Mouse (Mus musculus) CH12.LX (cell line): ENCODE results near the gene Spryd3. TPM values are rescaled to one million over a fixed set of nuclear protein-coding genes. Genes with fewer than 3 reads are reported as not detected.

ENCODE experiments used
- DNase-seq: peaks from one replicate; pipeline ENCODE4 v3.0.0-alpha.2; 2013; ENCODE audit errors: extremely low read depth
- H3K27ac ChIP-seq: 2 replicates; pipeline ENCODE4 v1.5.1; 2012; ENCODE audit warnings: low read depth, mild to moderate bottlenecking, control low read depth, moderate library complexity; ENCODE audit not compliant: insufficient read depth
- H3K27me3 ChIP-seq: replicated peaks from 2 replicates; pipeline ENCODE3; 2012; ENCODE audit warnings: inconsistent platforms
- H3K36me3 ChIP-seq, 2 experiments: replicated peaks in 1 of 2; 2 replicates each; pipeline versions ENCODE3 to v1.6.1; 2012; ENCODE audit warnings: inconsistent platforms in 1 of 2, low read length in 1 of 2, mild to moderate bottlenecking in 1 of 2, mixed read lengths in 1 of 2, moderate library complexity in 1 of 2; ENCODE audit not compliant: control insufficient read depth in 1 of 2, insufficient read depth in 1 of 2
- H3K4me1 ChIP-seq, 2 experiments: 2 replicates each; pipeline ENCODE4 v1.6.1; 2012; ENCODE audit warnings: inconsistent platforms in 1 of 2, moderate library complexity in 1 of 2; ENCODE audit not compliant: insufficient read depth in 2 of 2, control insufficient read depth in 1 of 2
- H3K4me2 ChIP-seq: 2 replicates; pipeline ENCODE4 v1.6.1; 2012; ENCODE audit warnings: low read depth, mild to moderate bottlenecking, control low read depth; ENCODE audit not compliant: poor library complexity, insufficient read depth, severe bottlenecking
- H3K4me3 ChIP-seq, 3 experiments: fragments of 150-350 bp in 1 of 3; sonication (generic) in 1 of 3; replicated peaks in 1 of 3; 2 replicates each; pipeline versions ENCODE3 to v1.5.1; 2011 to 2012; ENCODE audit warnings: low read depth in 2 of 3, low read length in 2 of 3, mild to moderate bottlenecking in 2 of 3, moderate library complexity in 2 of 3, control low read depth in 1 of 3, improper control_type of control experiment in 1 of 3, inconsistent platforms in 1 of 3, mixed read lengths in 1 of 3; ENCODE audit not compliant: poor library complexity in 1 of 3
- H3K79me2 ChIP-seq: replicated peaks from 2 replicates; pipeline ENCODE4 v1.6.1; 2012; ENCODE audit warnings: mild to moderate bottlenecking, moderate library complexity; ENCODE audit not compliant: control insufficient read depth, poor library complexity, insufficient read depth, severe bottlenecking; ENCODE audit errors: extremely low read depth
- H3K9ac ChIP-seq: 2 replicates; pipeline ENCODE4 v1.6.1; 2012; ENCODE audit warnings: low read depth, mild to moderate bottlenecking, control low read depth, moderate library complexity; ENCODE audit not compliant: insufficient read depth
- H3K9me3 ChIP-seq: replicated peaks from 2 replicates; pipeline ENCODE3; 2012; ENCODE audit warnings: low read length, inconsistent platforms, mixed read lengths
- CHD2 ChIP-seq: IDR thresholded peaks from 2 replicates; pipeline ENCODE4 v1.6.1; 2011; ENCODE audit warnings: low read length, improper control_type of control experiment
- E2F4 ChIP-seq: IDR thresholded peaks from 2 replicates; pipeline ENCODE4 v1.6.1; 2011; ENCODE audit warnings: low read depth, low read length, improper control_type of control experiment; ENCODE audit not compliant: insufficient replicate concordance
- ELF1 ChIP-seq: IDR thresholded peaks from 2 replicates; pipeline ENCODE4 v1.6.1; 2014; ENCODE audit warnings: low read depth, mild to moderate bottlenecking, inconsistent platforms, low read length, improper control_type of control experiment
- ETS1 ChIP-seq: conservative IDR thresholded peaks from 2 replicates; pipeline ENCODE4 v1.6.1; 2012; ENCODE audit warnings: low read depth, mild to moderate bottlenecking, inconsistent platforms, low read length, improper control_type of control experiment, moderate library complexity
- HCFC1 ChIP-seq: IDR thresholded peaks from 2 replicates; pipeline ENCODE4 v1.6.1; 2012; ENCODE audit warnings: low read depth, mild to moderate bottlenecking, inconsistent platforms, low read length, improper control_type of control experiment
- MAFK ChIP-seq: IDR thresholded peaks from 2 replicates; pipeline ENCODE4 v1.6.1; 2011; ENCODE audit warnings: low read length, improper control_type of control experiment; ENCODE audit not compliant: insufficient replicate concordance
- MAZ ChIP-seq: IDR thresholded peaks from 2 replicates; pipeline ENCODE4 v1.6.1; 2012; ENCODE audit warnings: low read depth, mild to moderate bottlenecking, inconsistent platforms, low read length, improper control_type of control experiment, moderate library complexity
- MXI1 ChIP-seq: IDR thresholded peaks from 2 replicates; pipeline ENCODE4 v1.6.1; 2011; ENCODE audit warnings: mild to moderate bottlenecking, low read depth, low read length, improper control_type of control experiment
- MYC ChIP-seq: IDR thresholded peaks from 2 replicates; pipeline ENCODE4 v1.6.1; 2011; ENCODE audit warnings: low read depth, mild to moderate bottlenecking, improper control_type of control experiment, low read length
- NRF1 ChIP-seq: IDR thresholded peaks from 2 replicates; pipeline ENCODE4 v1.6.1; 2014; ENCODE audit warnings: low read depth, mild to moderate bottlenecking, inconsistent platforms, low read length, improper control_type of control experiment, moderate library complexity
- POLR2A ChIP-seq: IDR thresholded peaks from 2 replicates; pipeline ENCODE4 v1.6.1; 2011; ENCODE audit warnings: low read depth, mild to moderate bottlenecking, improper control_type of control experiment, low read length
- POLR2AphosphoS2 ChIP-seq: IDR thresholded peaks from 2 replicates; pipeline ENCODE4 v1.6.1; 2011; ENCODE audit warnings: low read depth, low read length, improper control_type of control experiment
- RCOR1 ChIP-seq: conservative IDR thresholded peaks from 2 replicates; pipeline ENCODE4 v1.6.1; 2012; ENCODE audit warnings: low read depth, mild to moderate bottlenecking, inconsistent platforms, low read length, improper control_type of control experiment
- SIN3A ChIP-seq: IDR thresholded peaks from 2 replicates; pipeline ENCODE4 v1.6.1; 2012; ENCODE audit warnings: low read length, improper control_type of control experiment, inconsistent platforms
- TBP ChIP-seq: conservative IDR thresholded peaks from 2 replicates; pipeline ENCODE4 v1.6.1; 2011; ENCODE audit warnings: low read depth, low read length, improper control_type of control experiment
- ZC3H11A ChIP-seq: IDR thresholded peaks from 2 replicates; pipeline ENCODE4 v1.6.1; 2012; ENCODE audit warnings: low read depth, mild to moderate bottlenecking, inconsistent platforms, low read length, improper control_type of control experiment
- ZKSCAN1 ChIP-seq: IDR thresholded peaks from 2 replicates; pipeline ENCODE4 v1.6.1; 2012; ENCODE audit warnings: low read depth, inconsistent platforms, low read length, improper control_type of control experiment, borderline replicate concordance
- ZMIZ1 ChIP-seq: IDR thresholded peaks from 2 replicates; pipeline ENCODE4 v1.6.1; 2012; ENCODE audit warnings: low read depth, mild to moderate bottlenecking, inconsistent platforms, low read length, improper control_type of control experiment
- ZNF384 ChIP-seq: IDR thresholded peaks from 2 replicates; pipeline ENCODE4 v1.6.1; 2012; ENCODE audit warnings: low read depth, low read length, improper control_type of control experiment, inconsistent platforms
- dilution Hi-C: fragments of 300-500 bp; cut with MboI; formaldehyde crosslinking; loops from 2 replicates; pipeline ENCODE4 v1.14.3; 2020; ENCODE audit warnings: low sequenced_read_pairs; ENCODE audit not compliant: extremely low pct_unique_long_range_greater_than_20kb, extremely low pct_ligation_motif_present
- in situ Hi-C: fragments of 300-500 bp; cut with MboI; formaldehyde crosslinking; loops from 3 replicates; pipeline ENCODE4 v1.14.3; 2019; ENCODE audit warnings: low sequenced_read_pairs, low pct_ligation_motif_present, low pct_unique_long_range_greater_than_20kb, mixed read lengths
- polyA plus RNA-seq: library from polyadenylated mRNA; unstranded; fragments of >175 nt; gene quantifications from 2 replicates; pipeline ENCODE4 v1.2.1, GENCODE M21; 2012; ENCODE audit warnings: low read depth; ENCODE audit not compliant: insufficient read length
- total RNA-seq, 2 experiments: library from RNA; depleted of rRNA; stranded (reverse); fragments of 300-350 nt in 1 of 2; fragments of >200 nt in 1 of 2; gene quantifications; 2 replicates each; pipeline ENCODE4 v1.2.3; 2012 to 2014

Spryd3 gene
- total and polyA plus RNA-seq, 3 experiments: 21.5 to 25.7 (median 21.6) TPM

DNA sequence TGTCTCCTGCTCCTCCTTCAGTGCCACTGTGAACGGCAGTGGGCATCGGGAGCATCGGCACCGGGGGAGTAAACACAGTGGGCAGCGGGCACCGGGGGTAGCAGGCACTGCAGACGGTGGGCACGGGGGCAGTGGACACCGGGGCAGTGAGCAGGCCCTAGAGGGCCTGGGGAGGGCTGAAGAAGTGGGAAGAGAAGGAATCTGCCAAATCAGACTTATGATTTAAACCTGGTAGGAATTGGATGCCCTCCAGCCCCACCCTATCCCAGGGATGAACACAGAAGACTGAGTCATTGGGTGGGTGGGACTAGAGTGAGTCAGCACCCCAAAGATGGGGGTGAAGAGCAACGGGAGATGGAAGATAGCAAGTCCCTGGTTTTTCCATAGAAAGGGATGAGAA lies 9.3 kb upstream of the Spryd3 start:
- peaks cover 32% of the 10 kb centered on the region for H3K27me3 ChIP-seq
- H3K4me2 ChIP-seq: no peak overlapping the region

DNA sequence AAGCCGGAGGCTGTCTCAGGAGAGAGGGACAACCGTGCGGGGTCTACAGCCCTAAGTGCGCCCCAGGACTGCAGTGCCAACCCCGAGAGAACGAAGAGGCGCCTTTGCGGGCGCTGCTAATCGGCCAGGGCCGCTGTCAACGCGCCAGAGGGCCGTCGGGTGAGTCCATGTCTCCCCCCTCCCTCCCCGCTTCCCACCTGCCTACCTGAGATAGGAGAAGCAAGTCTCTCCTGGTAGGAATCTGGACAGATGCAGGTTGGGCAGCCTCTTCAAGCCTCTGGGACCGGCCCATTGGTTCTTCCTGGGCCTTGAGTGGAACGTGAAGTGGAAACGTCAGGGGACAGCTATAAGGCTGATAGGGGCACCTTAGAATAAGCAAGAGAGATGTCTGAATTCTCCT lies 8.7 kb upstream of the Spryd3 start:
- dilution Hi-C loops (no loop called here), in situ Hi-C loops (no loop called here)
- Histone ChIP-seq H3K9ac (no peak overlapping the region), H3K27ac (no peak overlapping the region), H3K79me2 (no peaks in the 10 kb centered on the region), H3K27me3 (peaks cover 35% of the 10 kb centered on the region), H3K4me1 (peaks cover 10 to 28% of the 10 kb centered on the region in 2 experiments), H3K4me3 (no peak overlapping the region), H3K4me2 (no peak overlapping the region), H3K9me3 (no peaks in the 10 kb centered on the region), H3K36me3 (no peaks in the 10 kb centered on the region)
- no peak for TF ChIP-seq ELF1
- TF ChIP-seq NRF1: no peak
- TF ChIP-seq ZNF384: no peak
- no peak for TF ChIP-seq ZMIZ1
- no peak for TF ChIP-seq SIN3A
- TF ChIP-seq ZC3H11A: no peak
- no peak for TF ChIP-seq MXI1
- TF ChIP-seq MAZ: no peak
- no peak for TF ChIP-seq ZKSCAN1
- no peak for TF ChIP-seq HCFC1
- no peak for TF ChIP-seq RCOR1
- TF ChIP-seq POLR2A: no peak
- DNase-seq: no peak

More for the DNA sequence above, 9.3 kb upstream of the Spryd3 start:
- no peak for DNase-seq
- H3K4me3 ChIP-seq: no peak overlapping the region
- H3K79me2 ChIP-seq: no peaks in the 10 kb centered on the region
- TF ChIP-seq CHD2: no peak
- TF ChIP-seq HCFC1: no peak
- no peak for TF ChIP-seq POLR2AphosphoS2
- H3K9me3 ChIP-seq: no peaks in the 10 kb centered on the region
- dilution Hi-C loops (no loop called here), in situ Hi-C loops (no loop called here)
- no peak overlapping the region for H3K27ac ChIP-seq
- no peaks in the 10 kb centered on the region for H3K36me3 ChIP-seq
- no peak overlapping the region for H3K9ac ChIP-seq
- peaks cover 14 to 33% of the 10 kb centered on the region in 2 experiments for H3K4me1 ChIP-seq

DNA sequence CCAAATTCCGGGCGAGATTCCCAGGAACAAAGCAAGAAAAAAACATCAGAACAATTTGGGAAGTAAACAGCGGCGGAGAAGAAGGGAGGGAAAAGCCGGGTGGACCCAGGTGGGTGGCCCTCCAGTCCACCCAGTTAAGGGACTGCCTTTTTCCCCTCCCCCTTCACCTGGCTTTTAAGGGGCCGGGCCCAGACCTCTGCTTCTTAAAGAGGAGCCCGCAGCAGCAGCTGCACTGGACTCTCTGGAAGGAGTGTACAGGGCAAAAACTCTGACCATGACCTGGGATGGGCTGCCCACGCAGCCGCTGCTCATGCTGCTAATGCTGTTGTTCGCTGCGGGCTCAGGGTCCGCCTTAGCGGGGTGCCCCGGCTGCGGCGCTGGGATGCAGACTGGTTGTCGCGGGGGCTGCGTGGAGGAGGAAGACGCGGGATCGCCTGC lies 8.3 kb upstream of the Spryd3 start, which contains the start of gene Igfbp6:
Gene Igfbp6 (plus strand): TSS at position 89 of the 438 bp plus-strand sequence.
- Histone ChIP-seq H3K4me2 (no peak within 1 kb of the TSS), H3K4me1 (peaks cover 7 to 24% of the 10 kb centered on the region in 2 experiments), H3K27ac (no peak within 1 kb of the TSS), H3K27me3 (peaks cover 39% of the 10 kb centered on the region), H3K9me3 (no peaks in the 10 kb centered on the region), H3K79me2 (no peaks in the 10 kb centered on the region), H3K36me3 (no peaks in the 10 kb centered on the region), H3K9ac (no peak within 1 kb of the TSS), H3K4me3 (no peak within 1 kb of the TSS)
- dilution Hi-C loops: no loop called here
- in situ Hi-C loops: no loop called here
- no peak for TF ChIP-seq TBP
- TF ChIP-seq MAFK: no peak
- no peak for TF ChIP-seq ETS1
- TF ChIP-seq MYC: no peak
- no peak for TF ChIP-seq E2F4
- TF ChIP-seq NRF1: no peak
- DNase-seq: no peak
